Mouse (Mus musculus) lung, postnatal 0 days (tissue): ENCODE data around the gene Tnni3.

Source experiments
- CTCF ChIP-seq: IDR thresholded peaks from 2 replicates; pipeline ENCODE4 v1.5.1; 2016; ENCODE audit warnings: antibody characterized with exemption, mild to moderate bottlenecking
- EP300 ChIP-seq: IDR thresholded peaks from 2 replicates; pipeline ENCODE4 v1.6.1; 2016; ENCODE audit warnings: antibody characterized with exemption, mild to moderate bottlenecking, control low read depth

DNA sequence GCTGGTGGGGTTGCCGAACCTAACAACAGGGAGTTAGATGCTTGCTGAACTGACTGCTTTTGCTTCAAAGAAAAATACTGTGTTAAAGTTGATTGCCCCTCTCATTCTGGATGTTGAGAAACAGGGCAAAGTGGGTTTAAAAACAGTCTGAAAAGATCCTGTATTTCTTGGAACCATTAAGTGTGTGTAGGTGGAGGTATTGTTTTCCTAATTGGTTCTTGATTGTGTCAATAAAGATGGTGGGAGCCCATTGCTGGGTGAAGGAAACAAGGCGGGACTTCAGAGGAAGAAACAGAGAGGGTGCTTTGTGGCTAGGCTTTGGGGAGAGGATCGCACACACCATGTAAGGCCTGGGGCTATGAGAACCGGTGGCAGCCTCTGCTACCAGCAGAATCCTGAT, 13.2 kb upstream of the Tnni3 start:
- TF ChIP-seq CTCF = no peak
- TF ChIP-seq EP300 = no peak
